Mouse (Mus musculus) c-Kit-positive CD71-positive TER-119-positive erythroid progenitor cells, embryonic 14.5 days (primary cell): ENCODE measurements at regions not wholly inside any gene's neighbourhood (a gene's known extent, or its start where the extent isn't known, plus 50 kb on each side); places are given as distances from the start of the nearest gene placed in this dataset.

Experiments
- DNase-seq: peaks from one replicate; pipeline ENCODE4 v3.0.0-alpha.2; 2013; ENCODE audit warnings: low spot score

DNA sequence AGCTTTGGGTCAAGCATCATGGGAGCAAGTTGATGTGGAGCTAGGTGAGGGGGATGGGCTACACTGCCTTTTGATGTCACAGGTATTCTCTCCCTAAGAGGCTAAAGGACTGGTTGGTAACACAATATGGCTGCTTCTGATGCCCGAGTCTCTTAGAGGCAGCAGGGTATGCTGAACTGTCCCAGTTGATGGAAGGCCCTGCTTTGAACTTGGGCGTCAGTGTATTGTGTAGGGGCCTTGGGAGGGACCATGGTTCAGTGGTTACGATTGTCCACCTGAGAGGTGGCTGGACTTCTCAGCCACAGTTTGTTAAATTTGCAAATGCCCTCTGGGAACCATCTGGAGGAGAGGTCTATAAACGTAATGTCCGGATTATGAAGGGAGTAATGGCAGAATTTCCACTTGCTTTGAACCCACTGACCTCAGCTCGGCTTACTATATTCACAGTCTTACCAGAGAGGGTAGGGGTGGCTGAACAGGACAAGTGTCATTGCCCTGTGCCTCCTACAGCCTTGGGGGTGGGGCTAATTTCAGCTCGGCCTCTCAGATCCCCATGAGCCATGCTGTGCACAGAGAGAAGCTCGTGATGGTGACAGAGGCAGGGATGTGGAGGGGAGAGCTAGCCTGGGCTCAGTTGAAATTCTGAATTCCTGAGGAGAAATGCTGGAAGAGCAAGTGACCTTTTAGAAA lies 442.6 kb upstream of the Mgmt start:
- no peak for DNase-seq

DNA sequence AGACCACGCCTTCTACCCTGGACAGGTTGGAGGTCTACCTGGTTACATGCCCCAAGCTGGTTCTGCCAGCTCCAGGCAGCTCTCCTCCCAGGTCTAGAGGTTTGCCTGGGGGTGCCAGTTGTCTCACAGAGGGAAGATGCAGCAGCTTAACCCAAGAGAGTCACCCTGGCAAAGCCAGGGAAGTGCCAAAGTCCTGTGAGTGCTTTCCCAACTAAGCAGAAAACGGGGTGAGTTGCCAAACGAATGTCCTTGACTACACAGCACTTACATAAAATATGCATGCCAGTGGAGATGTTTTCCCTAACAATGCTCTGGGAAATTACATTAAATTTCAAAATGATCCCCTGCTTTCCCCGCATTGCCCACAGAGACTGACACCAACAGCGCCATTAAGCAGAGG lies 441.9 kb upstream of the Mgmt start:
- DNase-seq: no peak

DNA sequence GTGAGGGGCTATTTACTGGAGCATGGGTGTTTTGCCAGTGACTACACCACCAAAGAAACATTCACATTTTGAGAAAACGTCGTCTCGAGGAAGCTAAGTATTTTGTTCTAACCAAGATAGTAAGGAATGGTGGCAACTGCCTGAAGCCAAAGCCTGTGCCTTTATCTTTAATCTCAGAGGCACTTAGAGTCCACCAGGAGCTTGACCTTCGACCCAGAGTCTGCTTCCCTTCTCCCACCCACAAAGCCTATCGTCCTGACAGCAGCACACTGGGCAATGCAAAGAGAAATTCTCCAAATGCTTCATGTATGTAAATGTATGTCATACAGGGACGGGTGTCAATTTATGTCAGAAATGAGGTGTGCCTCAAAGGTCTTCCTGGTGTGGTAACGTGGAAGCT lies 437.2 kb upstream of the Mgmt start:
- no peak for DNase-seq

DNA sequence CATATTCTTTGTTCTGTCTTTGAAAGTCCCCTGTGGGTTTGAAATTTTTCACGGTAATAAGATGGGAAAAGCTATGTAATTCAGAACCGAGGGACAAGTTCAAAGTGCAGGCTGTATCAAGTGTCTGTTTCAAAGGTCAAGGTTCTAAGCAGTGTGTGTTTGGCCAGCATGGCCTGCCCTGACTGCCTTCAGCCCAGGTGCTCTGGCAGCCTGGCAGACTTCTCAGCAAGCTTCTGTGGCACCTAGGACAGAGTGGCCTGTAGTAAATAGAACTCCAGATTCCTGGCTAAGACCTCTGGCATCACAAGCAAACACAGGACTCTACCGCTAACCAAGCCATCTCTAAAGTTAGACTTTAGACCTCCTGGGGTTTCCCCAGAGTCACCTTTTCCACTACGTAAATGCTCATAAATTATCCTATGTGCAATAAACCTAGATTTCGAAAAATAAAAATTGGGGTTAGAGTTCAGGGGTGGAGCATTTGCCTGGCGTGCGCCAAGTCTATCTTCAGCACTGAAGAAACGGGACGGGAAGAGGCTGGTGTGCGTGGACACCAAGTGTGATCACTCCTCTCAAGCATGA lies 436.5 kb upstream of the Mgmt start:
- no peak for DNase-seq

- no peak for DNase-seq
Measured at GRCm38 (mm10) chr7:136477135-136477534, 417.3 kb upstream of the Mgmt start.

- no peak for DNase-seq
Measured at GRCm38 (mm10) chr7:136480641-136481202, 413.7 kb upstream of the Mgmt start.

DNA sequence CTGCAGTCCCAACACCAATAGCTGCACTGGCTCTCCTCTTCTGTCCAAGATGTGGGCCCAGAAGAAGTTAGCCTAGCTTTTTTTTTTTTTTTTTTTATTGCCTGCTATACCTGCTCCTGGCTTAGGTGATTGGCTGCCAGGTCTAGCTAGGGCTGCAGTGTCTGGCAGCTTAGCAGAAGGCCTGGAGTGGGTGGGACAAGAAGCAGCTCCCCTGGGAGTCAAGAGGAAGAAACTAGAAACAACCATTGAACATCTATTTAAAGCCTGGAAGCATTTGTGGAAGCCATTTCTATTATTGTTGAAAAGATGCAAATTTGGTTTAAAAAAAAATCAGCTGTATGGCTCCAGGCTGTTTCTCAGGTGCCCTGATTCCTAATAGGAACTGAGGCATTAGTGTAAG lies 411.2 kb upstream of the Mgmt start:
- DNase-seq: no peak

DNA sequence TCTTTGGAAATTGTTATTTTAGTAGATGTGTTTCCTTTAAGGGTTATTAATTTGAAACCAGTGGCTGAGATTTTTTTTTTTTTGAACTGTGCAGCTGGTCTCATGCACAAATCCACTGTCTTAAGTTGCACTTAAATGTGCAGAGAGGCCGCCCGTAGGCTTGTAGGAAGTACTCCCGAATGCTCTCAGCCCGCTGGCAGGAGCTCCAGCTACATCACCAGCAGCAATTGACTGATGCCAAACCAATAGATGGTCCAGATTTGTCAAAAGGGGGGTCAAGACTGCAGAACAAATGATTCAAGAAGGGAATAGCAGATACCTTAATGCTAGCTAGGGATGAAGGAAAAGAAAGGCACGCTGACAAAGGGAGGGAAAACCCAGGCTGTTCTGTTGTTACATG lies 406.9 kb upstream of the Mgmt start:
- no peak for DNase-seq

GRCm38 (mm10) chr7:136494862-136495261 lies 399.6 kb upstream of the Mgmt start:
- no peak for DNase-seq

DNA sequence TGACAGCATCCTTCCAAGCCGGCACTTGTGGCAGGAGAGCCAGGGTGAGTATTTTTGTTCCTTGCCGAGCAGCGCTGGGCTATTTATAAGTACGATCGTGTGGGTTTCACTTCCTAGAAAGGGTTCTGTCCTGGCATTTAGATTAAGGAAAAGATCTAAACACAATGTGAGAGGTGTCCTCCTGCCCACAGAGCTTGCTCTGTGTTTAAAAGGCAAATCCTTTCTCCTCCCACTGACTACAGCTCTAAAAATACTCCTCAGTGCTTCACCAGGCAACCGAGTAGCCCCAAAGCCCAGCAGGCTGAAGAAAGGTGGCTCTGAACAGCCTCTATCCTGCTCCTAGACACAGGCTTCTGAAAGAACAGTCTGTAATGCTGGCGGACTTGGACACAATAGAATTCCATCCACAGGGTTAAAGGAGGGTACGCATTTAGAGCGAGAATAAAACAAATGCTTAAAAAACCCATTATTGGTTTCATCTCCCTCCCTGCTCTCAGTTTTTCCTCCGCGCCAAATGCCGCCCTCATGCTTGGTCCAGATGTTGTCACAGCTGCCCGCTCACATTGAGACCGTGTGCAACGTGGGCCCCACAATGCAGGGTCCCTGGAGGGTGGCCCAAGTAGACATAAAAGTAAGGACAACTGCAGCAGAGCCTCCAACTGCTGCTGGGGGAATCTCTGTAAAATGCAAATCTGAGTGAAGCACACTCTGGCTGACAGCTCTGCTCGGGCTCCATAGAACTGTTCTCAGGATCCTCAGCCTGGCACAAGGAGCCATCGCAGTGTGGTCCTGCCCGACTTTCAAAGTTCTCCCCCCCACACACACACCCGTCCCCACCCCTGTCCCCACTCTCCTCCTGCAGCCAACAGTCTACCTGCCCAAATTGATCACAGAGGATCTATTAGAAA lies 397.8 kb upstream of the Mgmt start:
- no peak for DNase-seq

DNA sequence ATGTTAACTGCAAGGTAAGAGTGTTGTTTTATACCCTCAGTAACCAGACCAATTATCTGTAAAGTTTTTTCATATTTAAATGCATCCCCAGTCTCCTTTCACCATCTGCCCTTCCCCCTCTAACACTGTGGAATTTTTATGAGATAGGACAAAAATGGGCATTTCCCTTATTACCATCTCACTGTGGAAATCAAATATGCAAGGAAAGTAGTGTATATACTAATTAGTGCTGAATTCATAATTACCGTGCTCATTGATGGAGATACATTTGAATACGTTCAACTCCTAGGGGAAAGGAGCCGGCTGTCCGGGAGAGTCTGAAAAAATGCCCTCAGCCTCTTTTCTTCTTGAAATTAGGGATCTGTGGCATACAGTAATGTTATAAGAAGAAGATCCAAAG lies 394.4 kb upstream of the Mgmt start:
- no peak for DNase-seq

DNA sequence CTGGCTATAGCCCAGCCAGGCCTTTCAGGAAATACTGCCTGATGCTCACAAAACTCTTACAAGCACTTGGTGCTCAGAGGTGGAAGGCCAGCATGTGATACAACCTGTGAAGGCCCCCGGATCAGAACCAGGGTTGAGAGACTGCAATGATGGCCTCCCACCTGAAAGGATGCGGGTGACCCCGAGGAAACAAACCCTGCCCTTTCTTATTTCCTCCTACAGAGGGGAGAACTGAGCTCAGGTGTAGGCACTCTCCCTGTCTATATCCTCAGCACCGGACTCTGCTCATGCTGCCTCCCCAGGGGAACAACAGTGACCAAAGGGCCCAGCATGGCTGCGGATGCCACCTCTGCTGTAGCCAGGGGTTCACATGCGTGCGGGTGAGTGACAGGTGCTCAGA lies 393.3 kb upstream of the Mgmt start:
- no peak for DNase-seq

GRCm38 (mm10) chr7:136501855-136502847 lies 392.3 kb upstream of the Mgmt start:
- no peak for DNase-seq

DNA sequence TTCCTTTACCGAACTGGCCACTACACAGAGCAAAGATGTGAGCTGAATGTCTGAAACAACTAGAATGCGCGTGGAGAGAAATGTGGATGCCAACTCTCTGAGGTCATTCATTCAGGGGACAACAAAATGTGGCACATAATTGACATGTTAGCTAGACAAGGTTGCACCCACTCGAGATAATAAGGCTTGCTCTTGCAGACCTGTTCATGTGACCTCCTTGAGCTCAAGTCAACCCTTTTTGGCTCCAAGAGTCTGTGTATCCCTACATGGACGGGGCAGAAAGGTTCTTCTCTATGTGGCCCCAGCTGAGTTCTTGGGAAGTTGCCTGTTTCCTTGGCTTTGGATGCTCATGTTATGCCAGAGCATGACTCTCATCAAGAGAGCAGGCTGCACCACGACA lies 383.0 kb upstream of the Mgmt start:
- no peak for DNase-seq

- no peak for DNase-seq
Measured at GRCm38 (mm10) chr7:136515376-136515775, 379.0 kb upstream of the Mgmt start.

DNA sequence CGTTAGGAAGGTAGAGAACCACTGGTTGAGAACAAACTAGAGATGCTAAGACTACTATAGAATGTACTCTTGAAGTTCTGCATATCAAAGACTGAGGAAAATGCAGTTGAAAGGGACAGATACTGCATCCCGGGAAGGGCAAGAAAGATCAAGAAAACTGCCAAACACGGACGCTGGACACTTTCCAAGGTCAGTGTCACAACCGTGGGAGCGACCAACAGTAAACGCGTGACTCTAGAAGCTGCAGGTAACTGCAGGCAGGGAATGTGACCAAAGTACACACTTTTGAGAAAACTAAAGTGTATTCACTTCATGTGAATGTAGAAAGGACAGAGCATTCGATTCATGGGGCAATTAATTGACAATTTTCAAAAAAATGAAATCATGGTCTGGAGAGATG lies 368.6 kb upstream of the Mgmt start:
- DNase-seq: no peak

DNA sequence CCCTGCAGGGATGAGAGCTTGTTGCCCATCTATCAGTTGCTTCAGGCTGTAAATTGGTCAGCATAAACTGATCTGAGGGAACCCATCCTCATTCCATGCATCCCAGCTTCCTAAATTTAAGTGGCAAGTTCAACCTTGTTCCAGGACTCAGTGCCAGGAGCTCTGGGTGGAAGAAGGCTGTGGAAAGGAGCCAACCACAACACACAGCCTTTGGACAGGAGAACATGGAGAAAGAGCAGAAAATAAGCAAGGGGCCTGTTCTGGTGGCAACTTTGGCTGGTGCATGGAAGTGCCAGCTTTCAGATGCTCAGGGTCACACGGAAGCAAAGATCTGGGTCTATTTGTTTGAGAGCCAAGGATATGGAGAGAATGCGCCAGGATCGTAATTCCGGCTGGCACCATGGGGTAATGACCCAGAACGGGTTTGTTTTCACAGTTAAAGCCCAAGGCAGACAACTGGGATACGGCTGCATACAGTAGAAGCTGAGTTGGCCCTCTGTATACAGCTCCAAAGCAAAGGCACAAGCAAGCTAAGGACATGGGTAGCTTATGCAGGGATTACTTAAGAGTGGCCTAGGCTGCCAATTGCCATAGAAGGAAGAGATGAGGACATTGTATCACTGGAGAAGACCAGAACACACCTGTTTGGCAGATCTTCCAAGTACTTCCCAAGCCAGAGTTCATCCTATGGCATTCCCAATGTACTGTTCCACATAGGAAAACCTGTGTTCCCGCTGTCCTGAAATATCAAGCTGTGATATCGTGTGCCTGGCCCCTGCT lies 364.2 kb upstream of the Mgmt start:
- no peak for DNase-seq

- no peak for DNase-seq
Measured at GRCm38 (mm10) chr7:136531301-136531700, 363.1 kb upstream of the Mgmt start.

DNA sequence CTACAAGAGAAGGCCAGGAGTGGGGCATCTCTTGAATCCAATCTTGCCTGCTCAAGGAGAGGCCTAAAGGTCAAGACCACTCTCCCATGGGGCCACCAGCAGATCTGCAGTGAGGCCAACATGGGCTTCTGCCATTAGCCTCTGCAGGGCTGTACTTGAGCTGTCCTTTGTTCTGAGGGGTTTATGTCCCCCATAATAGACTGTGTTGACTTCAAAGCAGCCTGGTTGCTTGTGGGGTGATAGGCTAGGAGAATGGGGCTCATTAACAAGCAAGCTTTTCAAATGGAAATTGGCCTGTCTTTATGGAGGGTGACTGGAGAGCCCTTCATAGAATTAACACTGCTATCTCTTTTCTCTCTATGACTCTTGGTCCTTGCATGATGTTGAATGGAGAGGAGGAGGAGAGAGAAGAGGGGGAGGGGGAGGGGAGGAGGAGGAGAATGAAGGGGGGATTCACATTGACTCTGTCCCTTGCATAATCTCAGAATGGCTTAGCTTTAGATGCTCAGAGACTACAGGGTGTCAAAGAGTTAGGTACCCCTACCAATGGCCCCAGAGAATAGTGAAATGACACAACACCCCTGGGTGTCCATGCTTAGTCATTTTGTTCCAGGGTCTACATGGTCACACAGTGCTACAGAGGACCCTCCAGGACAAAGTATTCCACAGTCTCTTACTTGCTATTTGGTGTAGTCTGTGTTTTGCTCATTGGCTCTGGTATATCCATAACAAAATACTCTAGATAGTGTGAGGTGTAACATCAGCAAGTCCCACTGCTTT lies 352.3 kb upstream of the Mgmt start:
- no peak for DNase-seq

- DNase-seq: no peak
Measured at GRCm38 (mm10) chr7:136542896-136543295, 351.5 kb upstream of the Mgmt start.
